Mouse (Mus musculus): ENCODE measurements around the gene Bglap2. TPM values are rescaled to one million over a fixed set of nuclear protein-coding genes. Genes with fewer than 3 reads are reported as not detected.
"Not testable (repeated sequence)": the region's sequence is repeated elsewhere in the genome, so short reads cannot be mapped to it uniquely, and the experiment has no call there.

Gene Bglap2
- polyA plus RNA-seq, 1 experiment from 2014 or later, result not detected

DNA sequence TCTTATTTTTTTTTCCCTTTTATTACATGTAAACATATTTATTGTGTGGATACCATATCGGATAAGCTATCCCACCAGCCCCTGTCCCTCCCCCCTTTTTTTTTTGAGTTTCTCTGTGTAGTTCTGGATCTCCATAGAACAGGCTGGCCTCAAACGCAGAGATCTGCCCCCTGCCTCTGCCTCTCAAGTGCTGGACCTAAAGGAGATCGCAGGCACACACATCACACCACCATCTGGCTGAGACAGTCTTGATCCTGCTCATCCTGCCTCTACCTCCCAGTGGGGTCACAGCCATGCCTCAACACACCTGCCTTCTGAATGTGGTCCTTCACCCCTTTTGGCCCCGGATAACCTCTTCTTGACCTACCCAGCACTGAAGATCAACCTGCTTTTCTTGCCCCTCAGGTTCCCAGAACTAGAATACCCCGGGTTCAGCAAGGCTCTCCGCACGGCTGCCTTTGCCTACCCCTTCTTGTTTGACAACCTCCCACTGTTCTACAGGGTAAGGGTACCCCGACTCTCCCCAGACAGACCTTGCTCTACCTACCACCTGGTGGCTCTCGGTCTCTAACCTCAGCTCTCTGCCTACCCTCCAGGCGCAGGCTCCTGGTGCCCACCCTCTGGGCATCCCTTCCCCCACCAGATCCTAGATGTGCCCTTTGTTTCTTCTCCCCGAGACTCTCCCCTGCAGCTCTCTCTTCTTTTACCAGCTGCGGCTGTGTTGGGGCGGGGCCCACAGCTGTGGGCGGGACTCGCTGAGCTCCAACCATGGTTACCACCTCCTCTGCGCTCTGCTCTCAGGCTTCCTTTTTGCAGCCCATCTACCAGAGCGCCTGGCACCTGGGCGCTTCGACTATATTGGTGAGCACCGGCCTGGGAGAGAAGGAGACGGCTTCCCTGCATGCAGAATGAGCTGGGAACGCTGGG, 3.2 kb upstream of the Bglap2 start:
- peaks cover 10% of the 10 kb centered on the region for H3K4me1 ChIP-seq
- H3K27me3 ChIP-seq (replicated peaks; ENCODE audit: low read depth, poor library complexity, severe bottlenecking); H3K9me3 ChIP-seq; H3K36me3 ChIP-seq (replicated peaks): not testable (repeated sequence)
- peak overlapping the region; percentile 75 for H3K27ac ChIP-seq (replicated peaks)
- H3K4me3 ChIP-seq, result peak overlapping the region; percentile 46
- DNase-seq (ENCODE audit: low spot score), result peak; percentile 68
- WGBS, result 7% methylated on average over 22 of the region's 22 CpGs

DNA sequence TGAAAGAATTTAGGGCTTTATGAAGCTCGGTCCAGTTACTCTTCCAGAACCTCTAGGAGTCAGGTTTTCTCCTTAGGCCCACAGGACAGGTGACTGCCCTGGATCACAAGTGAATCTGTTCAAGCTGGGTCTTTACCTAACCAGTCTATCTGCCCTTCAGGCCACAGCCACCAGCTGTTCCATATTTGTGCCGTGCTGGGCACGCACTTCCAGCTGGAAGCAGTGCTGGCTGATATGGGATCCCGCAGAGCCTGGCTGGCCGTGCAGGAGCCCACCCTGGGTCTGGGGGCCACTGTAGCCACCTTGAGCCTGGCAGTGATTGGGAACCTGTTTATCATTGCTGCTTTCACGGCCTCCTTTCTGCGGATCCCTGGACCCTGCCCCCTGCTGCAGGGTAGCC, 1.9 kb downstream of the Bglap2 start:
- DNase-seq (ENCODE audit: low spot score), result peak; percentile 28
- peak overlapping the region; percentile 43; the same call in 1 of the 2 replicates for H3K4me3 ChIP-seq
- H3K27me3 ChIP-seq (replicated peaks; ENCODE audit: low read depth, poor library complexity, severe bottlenecking); H3K9me3 ChIP-seq; H3K36me3 ChIP-seq (replicated peaks): not testable (repeated sequence)
- WGBS, result 29% methylated on average over 7 of the region's 7 CpGs
- peaks cover 13% of the 10 kb centered on the region for H3K4me1 ChIP-seq
- peak overlapping the region; percentile 73; the same call in 1 of the 2 replicates for H3K27ac ChIP-seq (replicated peaks)

DNA sequence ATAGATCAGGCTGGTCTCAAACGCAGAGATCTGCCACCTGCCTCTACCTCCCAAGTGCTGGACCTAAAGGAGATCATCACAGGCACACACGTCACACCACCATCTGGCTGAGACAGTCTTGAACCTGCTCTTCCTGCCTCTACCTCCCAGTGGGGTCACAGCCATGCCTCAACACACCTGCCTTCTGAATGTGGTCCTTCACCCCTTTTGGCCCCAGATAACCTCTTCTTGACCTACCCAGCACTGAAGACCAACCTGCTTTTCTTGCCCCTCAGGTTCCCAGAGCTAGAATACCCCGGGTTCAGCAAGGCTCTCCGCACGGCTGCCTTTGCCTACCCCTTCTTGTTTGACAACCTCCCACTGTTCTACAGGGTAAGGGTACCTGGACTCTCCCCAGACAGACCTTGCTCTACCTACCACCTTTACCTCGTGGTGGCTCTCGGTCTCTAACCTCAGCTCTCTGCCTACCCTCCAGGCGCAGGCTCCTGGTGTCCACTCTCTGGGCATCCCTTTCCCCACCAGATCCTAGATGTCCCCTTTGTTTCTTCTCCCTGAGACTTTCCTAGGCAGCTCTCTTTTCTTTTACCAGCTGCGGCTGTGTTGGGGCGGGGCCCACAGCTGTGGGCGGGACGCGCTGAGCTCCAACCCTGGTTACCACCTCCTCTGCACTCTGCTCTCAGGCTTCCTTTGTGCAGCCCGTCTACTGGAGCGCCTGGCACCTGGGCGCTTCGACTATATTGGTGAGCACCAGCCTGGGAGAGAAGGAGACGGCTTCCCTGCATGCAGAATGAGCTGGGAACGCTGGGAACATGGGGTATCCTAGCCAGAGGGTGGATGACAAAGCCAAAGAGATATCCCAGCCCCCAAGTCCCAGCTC, 2.5 kb downstream of the Bglap2 start:
- not testable (repeated sequence) for H3K36me3 ChIP-seq (replicated peaks); H3K9me3 ChIP-seq; H3K4me1 ChIP-seq; H3K27me3 ChIP-seq (replicated peaks; ENCODE audit: low read depth, poor library complexity, severe bottlenecking)
- Histone ChIP-seq H3K4me3 (peak overlapping the region; percentile 43), H3K27ac (replicated peaks) (peak overlapping the region; percentile 73)
- WGBS, result 9% methylated on average over 19 of the region's 19 CpGs
- DNase-seq (ENCODE audit: low spot score), result peak; percentile 70

DNA sequence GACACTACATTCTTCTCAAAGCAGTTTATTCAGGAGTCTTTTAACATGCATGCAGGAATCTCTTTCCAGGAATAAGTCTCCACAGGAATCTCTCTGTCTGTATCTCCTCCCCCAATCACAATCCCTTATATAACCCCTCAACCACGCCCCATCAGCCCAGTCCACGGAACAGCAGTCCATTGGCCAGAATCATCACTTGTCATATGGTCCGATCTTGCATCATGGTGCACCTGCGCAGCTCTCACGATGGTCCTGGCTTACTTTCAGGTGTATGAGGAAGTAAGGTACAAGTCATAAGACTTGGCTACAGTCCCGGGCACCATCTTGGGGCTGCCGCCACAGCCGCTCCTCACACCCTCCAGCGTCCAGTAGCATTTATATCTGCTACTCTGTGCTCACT, 5.9 kb downstream of the Bglap2 start, which contains the start of gene Bglap3:
TSS of gene Bglap3 (minus strand) at position 101 of the 400 bp plus-strand sequence.
- not testable (repeated sequence) for H3K27me3 ChIP-seq (replicated peaks; ENCODE audit: low read depth, poor library complexity, severe bottlenecking); H3K27ac ChIP-seq (replicated peaks); H3K36me3 ChIP-seq (replicated peaks); DNase-seq (ENCODE audit: low spot score); H3K4me1 ChIP-seq; H3K4me3 ChIP-seq
- WGBS, result 91% methylated on average over 9 of the region's 9 CpGs
- peaks cover 12% of the 10 kb centered on the region for H3K9me3 ChIP-seq

DNA sequence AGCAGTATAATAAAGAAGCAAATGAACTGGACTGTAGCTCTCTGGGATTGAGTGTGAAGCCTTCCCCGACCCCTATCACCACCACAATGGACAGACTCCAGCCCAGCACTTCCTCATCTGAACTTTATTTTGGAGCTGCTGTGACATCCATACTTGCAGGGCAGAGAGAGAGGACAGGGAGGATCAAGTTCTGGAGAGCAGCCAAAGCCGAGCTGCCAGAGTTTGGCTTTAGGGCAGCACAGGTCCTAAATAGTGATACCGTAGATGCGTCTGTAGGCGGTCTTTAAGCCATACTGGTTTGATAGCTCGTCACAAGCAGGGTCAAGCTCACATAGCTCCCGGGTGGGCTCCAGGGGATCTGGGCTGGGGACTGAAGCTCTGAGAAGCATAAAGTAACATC, 10.0 kb downstream of the Bglap2 start:
- 89% methylated on average over 7 of the region's 7 CpGs for WGBS
- not testable (repeated sequence) for H3K4me3 ChIP-seq; DNase-seq (ENCODE audit: low spot score); H3K27ac ChIP-seq (replicated peaks); H3K36me3 ChIP-seq (replicated peaks)
- Histone ChIP-seq H3K27me3 (replicated peaks; ENCODE audit: low read depth, poor library complexity, severe bottlenecking) (peaks cover 41% of the 10 kb centered on the region), H3K4me1 (peaks cover 28% of the 10 kb centered on the region), H3K9me3 (peaks cover 12% of the 10 kb centered on the region)

DNA sequence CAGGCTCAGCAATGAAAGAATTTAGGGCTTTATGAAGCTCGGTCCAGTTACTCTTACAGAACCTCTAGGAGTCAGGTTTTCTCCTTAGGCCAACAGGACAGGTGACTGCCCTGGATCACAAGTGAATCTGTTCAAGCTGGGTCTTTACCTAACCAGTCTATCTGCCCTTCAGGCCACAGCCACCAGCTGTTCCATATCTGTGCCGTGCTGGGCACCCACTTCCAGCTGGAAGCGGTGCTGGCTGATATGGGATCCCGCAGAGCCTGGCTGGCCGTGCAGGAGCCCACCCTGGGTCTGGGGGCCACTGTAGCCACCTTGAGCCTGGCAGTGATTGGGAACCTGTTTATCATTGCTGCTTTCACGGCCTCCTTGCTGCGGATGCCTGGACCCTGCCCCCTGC, 11.0 kb downstream of the Bglap2 start:
- DNase-seq (ENCODE audit: low spot score); H3K27ac ChIP-seq (replicated peaks); H3K4me3 ChIP-seq: not testable (repeated sequence)
- Histone ChIP-seq H3K9me3 (peaks cover 12% of the 10 kb centered on the region), H3K27me3 (replicated peaks; ENCODE audit: low read depth, poor library complexity, severe bottlenecking) (peaks cover 42% of the 10 kb centered on the region), H3K4me1 (peaks cover 31% of the 10 kb centered on the region), H3K36me3 (replicated peaks) (peaks cover 12% of the 10 kb centered on the region)
- 57% methylated on average over 4 of the region's 7 CpGs for whole genome bisulfite sequencing

DNA sequence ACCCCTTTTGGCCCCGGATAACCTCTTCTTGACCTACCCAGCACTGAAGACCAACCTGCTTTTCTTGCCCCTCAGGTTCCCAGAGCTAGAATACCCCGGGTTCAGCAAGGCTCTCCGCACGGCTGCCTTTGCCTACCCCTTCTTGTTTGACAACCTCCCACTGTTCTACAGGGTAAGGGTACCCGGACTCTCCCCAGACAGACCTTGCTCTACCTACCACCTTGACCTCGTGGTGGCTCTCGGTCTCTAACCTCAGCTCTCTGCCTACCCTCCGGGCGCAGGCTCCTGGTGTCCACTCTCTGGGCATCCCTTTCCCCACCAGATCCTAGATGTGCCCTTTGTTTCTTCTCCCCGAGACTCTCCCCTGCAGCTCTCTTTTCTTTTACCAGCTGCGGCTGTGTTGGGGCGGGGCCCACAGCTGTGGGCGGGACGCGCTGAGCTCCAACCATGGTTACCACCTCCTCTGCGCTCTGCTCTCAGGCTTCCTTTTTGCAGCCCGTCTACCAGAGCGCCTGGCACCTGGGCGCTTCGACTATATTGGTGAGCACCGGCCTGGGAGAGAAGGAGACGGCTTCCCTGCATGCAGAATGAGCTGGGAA, 11.6 kb downstream of the Bglap2 start:
- WGBS, result 5% methylated on average over 22 of the region's 22 CpGs
- peak; percentile 52 for DNase-seq (ENCODE audit: low spot score)
- Histone ChIP-seq H3K4me3 (peak overlapping the region; percentile 45; the same call in 1 of the 2 replicates), H3K36me3 (replicated peaks) (peaks cover 18% of the 10 kb centered on the region), H3K9me3 (peaks cover 12% of the 10 kb centered on the region), H3K4me1 (peaks cover 31% of the 10 kb centered on the region), H3K27me3 (replicated peaks; ENCODE audit: low read depth, poor library complexity, severe bottlenecking) (peaks cover 42% of the 10 kb centered on the region)
- not testable (repeated sequence) for H3K27ac ChIP-seq (replicated peaks)

DNA sequence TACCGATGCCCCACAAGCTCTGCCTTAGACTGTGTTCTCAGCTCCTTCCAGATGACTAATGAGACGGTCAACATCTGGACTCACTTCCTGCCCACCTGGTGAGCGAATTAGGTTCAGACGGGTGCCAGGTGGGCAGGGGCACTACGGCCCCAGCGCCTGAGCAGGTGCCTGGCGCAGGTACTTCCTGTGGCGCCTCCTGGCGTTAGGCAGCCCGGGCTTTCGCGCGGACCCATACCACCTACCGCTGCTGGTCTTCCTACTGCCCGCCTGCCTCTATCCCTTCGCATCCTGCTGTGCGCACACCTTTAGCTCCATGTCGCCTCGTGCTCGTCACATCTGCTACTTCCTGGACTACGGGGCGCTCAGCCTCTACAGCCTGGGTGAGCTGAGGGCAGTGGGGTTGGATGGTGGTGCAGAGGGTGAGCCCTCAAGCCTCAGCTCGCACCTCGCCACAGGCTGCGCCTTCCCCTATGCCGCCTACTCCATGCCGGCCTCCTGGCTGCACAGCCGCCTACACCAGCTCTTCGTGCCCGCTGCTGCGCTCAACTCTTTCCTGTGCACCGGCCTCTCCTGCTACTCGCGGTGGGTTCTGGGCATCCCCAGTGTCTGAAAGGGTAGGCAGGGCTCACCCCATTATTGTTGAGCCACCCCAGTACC, 12.7 kb downstream of the Bglap2 start:
- peaks cover 29% of the 10 kb centered on the region for H3K36me3 ChIP-seq (replicated peaks)
- H3K27ac ChIP-seq (replicated peaks), result no peak overlapping the region
- H3K9me3 ChIP-seq, result peaks cover 12% of the 10 kb centered on the region
- no peak overlapping the region for H3K4me3 ChIP-seq
- H3K27me3 ChIP-seq (replicated peaks; ENCODE audit: low read depth, poor library complexity, severe bottlenecking), result peaks cover 42% of the 10 kb centered on the region
- WGBS, result 35% methylated on average over 34 of the region's 34 CpGs
- no peak for DNase-seq (ENCODE audit: low spot score)
- peaks cover 39% of the 10 kb centered on the region for H3K4me1 ChIP-seq

DNA sequence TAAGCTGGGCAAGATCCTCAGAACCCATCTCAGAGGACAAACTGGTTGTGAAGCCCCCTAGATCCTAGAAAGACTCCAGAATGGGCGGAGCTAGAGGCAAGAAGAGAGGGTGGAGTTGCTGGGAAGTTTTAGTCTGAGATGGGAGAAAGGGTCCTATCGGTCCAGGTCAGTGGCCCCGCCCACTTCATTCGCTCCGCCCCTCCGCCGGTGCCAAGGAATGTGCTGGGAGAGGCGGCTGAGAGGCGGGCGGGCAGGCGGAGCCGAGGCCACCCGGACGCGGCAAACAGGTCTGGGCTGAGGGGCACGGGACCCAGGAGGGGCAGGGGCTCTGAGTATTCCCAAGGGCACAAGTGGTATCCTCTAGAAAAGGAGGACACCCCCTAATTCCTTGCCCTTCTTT, 14.2 kb downstream of the Bglap2 start, which contains the start of gene Paqr6:
TSS of gene Paqr6 (plus strand) at position 248 of the 400 bp plus-strand sequence.
- Histone ChIP-seq H3K4me3 (peak within 1 kb of the TSS; percentile 33), H3K27ac (replicated peaks) (no peak within 1 kb of the TSS; the same call in 1 of the 2 replicates), H3K27me3 (replicated peaks; ENCODE audit: low read depth, poor library complexity, severe bottlenecking) (peaks cover 42% of the 10 kb centered on the region), H3K36me3 (replicated peaks) (peaks cover 44% of the 10 kb centered on the region), H3K9me3 (no peaks in the 10 kb centered on the region), H3K4me1 (peaks cover 54% of the 10 kb centered on the region)
- 2% methylated on average over 16 of the region's 16 CpGs for WGBS
- peak; percentile 67 for DNase-seq (ENCODE audit: low spot score)

DNA sequence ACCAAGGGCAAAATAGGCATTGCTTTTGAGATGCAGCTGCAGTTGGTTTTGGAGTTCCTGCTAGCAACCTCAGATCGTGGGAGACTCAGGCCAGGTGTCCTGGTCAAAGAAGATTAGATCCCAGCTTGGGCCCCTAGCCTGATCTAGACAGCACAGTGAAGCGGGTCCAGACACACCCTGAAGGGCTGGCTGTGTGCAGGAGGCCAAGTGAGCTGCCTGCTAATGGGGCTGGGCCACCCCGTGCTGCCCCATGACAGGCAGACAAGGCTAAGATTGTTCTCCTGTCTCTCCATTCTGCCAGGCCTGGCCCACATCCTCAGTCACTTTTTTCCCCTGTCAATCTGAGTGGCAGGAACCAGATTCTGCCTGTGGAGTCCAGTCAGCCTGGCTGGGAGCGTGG, 14.8 kb downstream of the Bglap2 start:
- Histone ChIP-seq H3K36me3 (replicated peaks) (peaks cover 50% of the 10 kb centered on the region), H3K4me1 (peaks cover 60% of the 10 kb centered on the region), H3K4me3 (no peak overlapping the region), H3K9me3 (no peaks in the 10 kb centered on the region), H3K27me3 (replicated peaks; ENCODE audit: low read depth, poor library complexity, severe bottlenecking) (peaks cover 42% of the 10 kb centered on the region), H3K27ac (replicated peaks) (no peak overlapping the region)
- 57% methylated on average over 4 of the region's 4 CpGs for WGBS
- DNase-seq (ENCODE audit: low spot score), result no peak

DNA sequence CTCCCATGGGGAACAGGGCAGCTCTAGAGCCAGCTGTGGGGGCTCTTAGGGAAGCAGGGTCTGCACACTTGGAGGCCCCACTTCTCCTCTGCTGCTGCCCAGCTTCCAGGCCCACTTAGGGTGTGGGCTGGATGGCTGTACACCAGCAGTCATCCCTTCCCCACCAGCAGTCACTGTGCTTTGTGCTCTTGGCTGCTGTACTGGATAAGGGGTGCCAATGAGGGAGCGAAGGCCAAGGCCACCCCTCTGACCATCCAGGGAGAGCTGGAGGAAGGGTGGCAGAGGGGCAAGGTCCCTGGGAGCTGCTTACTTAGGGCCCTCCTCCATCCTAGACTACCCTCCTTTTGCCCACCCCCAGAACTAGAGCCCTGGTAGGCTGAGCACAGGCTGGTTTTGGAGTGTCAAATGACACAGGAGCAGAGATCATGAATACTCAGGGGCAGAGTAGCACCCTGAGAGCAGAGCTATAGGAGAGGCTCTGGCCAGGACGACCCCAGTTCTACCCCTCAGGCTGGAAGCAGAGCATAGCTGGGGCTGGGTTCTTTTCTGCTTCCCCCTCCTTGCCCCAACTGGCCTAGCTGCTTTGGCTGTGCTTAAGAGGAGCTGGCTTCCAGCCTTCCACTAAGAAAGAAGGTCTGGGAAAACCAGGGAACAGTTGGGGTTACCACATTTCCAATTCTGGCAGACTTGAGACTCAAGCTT, 16.7 kb downstream of the Bglap2 start:
- H3K9me3 ChIP-seq, result no peaks in the 10 kb centered on the region
- H3K36me3 ChIP-seq (replicated peaks), result peaks cover 69% of the 10 kb centered on the region
- no peak overlapping the region for H3K4me3 ChIP-seq
- no peak for DNase-seq (ENCODE audit: low spot score)
- peaks cover 56% of the 10 kb centered on the region for H3K4me1 ChIP-seq
- peaks cover 34% of the 10 kb centered on the region for H3K27me3 ChIP-seq (replicated peaks; ENCODE audit: low read depth, poor library complexity, severe bottlenecking)
- 86% methylated on average over 2 of the region's 2 CpGs for WGBS
- H3K27ac ChIP-seq (replicated peaks), result no peak overlapping the region
